Mouse (Mus musculus) activated CD4-positive, CD25-positive, alpha-beta regulatory T cell, adult 9 weeks (primary cell): ENCODE results near the gene Cd101. TPM values are rescaled to one million over a fixed set of nuclear protein-coding genes. Genes with fewer than 3 reads are reported as not detected.

Source experiments
- polyA plus RNA-seq: library from polyadenylated mRNA; unstranded; fragments of 100-300 nt; shearing (Covaris generic); gene quantifications from one replicate; pipeline ENCODE4 v1.2.1, GENCODE M21; 2017

Cd101 gene
- polyA plus RNA-seq = 34.2 TPM

DNA sequence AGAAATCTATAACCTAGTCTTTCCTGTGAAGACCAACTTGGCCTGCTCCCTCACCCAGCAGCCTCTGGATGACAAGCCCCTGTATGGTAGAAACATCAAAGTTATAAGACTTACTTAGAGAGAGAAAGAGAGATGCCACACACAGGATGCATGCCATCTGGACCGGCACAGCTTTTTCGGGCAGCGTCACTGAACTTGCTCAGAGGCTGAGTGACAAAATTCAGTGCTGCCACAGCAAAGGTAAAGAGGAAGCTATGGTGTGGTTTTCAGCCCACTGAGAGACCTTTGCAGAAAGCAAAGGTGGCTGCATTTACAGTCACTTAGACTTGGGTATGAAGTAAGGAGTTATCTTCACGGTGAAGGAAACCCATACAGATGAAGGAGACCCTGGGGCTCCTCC is at the start of gene Cd101:
Gene Cd101 (minus strand): TSS at position 218 of the 400 bp plus-strand sequence.

DNA sequence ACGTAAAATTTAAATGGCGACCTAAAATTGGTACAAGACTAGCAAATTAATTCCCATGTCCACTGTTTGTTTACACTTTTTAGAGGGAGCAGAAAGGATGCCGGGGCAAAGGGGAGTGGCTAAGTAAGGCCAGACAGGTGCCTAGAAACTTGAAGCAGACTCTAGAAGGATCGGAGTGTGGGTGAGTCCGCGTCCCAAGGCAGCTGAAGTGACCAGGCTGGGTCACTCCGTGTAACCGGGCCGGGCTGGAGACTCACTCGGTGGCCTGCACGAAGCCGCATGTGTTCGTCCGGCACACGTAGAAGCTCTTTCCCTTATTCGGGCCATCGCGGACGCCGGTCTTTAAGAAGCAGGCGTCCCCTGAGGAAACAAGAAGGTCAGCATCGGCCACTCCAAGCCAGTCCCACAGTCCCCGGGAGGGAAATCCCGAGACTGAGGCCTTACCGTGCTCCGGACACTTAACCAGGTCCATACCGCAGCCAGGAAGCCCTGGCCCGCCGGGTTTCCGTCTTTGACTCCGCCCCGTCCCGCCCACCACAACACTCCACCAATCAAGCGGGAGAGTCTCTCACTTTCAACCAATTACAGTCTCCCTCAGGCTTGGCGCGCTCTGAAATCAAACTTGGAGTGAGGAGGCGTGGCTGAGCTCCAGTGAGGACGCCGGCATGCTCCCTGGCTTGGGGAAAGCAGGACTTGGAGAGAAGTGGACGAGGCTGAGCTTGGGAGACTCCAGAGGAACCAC is 60.0 kb downstream of the Cd101 start, which contains the start of gene Ttf2:
Gene Ttf2 (minus strand): TSS at position 488 of the 742 bp plus-strand sequence.

Other genes with a start within 250 kb of the Cd101 start
- not detected for gene Vtcn1, start 204.1 kb downstream of the Cd101 start, polyA plus RNA-seq
- gene Trim45, start 107.4 kb downstream of the Cd101 start, polyA plus RNA-seq = 1.5 TPM
- 17.8 TPM for gene Ttf2, start 59.9 kb downstream of the Cd101 start, polyA plus RNA-seq
- gene Ptgfrn, start 80.7 kb upstream of the Cd101 start, polyA plus RNA-seq = 0.45 TPM